Mouse (Mus musculus): ENCODE results near the gene Pigw.
"Not testable (repeated sequence)": the region's sequence is repeated elsewhere in the genome, so short reads cannot be mapped to it uniquely, and the experiment has no call there.

Pigw gene

DNA sequence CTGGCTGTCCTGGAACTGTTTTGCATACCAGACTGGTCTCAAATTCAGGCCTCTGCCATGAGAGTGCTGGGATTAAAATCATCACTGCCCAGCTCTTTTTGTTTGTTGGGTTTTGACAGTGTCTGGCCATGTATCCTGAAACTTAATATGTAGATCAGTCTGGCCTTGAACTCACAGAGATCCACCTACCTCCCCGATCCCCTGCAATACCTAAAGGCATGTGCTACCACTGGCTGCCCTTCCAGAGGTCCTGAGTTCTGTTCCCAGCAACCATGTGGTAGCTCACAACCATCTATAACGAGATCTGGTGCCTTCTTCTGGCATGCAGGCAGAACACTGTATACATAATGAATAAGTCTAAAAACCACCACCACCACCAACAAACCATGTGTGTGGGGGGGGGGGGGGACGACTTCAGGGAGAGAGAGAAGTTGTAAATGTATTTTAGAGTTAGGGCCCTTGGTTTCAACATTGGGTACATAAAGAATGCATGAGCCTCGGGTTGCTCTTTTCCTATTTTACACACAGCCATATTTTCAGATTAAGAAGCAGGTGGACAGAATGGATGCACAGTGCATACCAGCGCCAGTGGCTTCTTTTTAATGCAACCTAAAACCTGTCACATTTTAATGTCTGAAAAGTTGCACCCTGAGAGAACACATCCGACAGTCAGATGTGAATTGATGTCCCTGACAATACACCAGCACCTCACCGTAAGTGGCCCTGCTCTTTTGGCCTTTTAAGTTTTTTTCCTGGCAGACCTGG lies 896 bp downstream of the Pigw start:
- no peak for DNase-seq

DNA sequence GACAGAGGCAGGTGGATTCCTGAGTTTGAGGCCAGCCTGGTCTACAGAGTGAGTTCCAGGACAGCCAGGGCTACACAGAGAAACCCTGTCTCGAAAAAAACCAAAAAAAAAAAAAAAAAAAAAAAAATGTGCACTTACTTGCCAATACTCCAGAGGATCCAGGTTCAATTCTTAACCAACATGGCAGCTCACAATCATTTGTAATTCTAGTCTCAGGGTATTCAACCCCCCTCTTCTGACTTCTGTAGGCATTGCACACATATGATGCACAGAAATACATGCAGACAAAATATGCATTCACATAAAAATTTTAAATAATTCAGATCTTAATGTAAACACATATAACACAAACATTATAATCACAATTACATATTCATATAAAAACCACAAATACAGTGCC lies 4.1 kb downstream of the Pigw start:
- DNase-seq, result not testable (repeated sequence)

DNA sequence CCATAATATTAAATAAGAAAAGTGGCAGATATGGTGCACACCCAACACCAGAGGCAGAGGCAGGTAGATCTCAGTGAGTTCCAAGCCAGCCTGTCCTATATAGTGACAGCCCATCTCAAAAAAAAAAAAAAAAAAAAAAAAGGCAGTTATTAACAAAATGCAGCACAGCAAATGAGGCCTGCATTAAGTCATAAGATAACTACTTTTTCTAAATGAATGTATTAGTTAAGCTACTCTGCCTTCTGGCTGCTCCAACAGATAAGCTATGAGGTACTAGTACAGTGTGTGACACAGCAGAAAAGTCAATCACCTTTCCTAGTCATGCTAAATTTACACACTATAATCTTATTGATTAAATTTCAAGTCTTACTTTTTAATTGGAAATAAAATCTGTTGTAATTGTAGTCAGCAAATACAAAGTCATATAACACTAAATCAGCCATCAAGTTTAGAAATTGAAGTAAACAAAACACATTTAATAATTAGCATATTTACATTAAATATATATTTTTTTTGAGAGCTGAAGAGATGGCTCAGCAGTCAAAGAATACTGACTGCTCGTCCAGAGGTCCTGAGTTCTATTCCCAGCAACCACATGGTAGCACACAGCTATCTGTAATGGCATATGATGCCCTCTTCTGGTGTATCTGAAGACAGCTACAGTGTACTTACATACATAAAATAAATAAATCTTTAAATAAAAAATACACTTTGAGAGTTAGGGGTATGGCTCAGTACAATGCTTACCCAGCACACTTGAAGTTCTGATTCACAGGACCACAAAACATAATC lies 6.8 kb downstream of the Pigw start:
- no peak for DNase-seq

DNA sequence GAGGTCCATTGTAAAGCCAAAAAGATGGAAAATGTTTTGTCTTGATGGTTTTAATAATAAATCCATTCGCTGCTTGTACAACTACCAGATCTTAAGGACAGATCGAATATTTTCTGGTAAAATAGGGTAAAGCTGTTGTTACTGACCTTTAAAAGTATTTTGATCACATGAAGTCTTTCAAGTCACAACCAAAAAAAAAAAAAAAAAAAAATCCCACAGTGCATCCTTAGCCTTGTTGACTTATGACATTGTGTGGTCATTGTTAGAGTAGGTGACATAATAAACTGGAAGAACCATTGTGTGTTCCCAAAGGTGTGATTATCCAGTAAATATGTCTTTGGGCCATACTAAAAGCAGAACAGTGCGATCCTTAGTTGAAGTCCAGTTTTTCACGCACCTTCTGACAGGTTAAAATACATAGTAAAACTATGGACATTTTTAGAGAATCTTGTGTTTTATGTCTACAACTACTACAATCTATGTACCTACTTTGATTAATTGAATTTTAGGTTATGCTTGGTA lies 8.5 kb downstream of the Pigw start:
- DNase-seq, result no peak

DNA sequence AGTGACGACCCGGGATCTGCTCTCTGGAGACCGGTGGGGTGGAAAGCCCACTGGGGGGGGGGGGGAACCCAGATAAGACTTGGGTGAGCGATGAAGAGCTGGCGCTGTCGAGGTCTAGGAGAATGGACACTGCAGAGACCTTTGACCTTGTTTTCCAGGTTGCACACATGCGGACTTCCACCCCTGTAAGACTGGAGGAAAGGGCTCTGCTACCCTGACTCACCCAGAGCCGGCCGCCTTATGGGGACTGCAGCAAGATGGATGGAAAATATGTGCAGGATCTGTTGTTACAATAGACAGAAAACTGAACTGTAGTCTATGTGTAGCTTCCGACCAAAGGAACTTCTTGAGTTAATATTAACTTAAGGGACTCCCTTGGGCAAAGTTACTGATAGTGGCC lies 9.0 kb downstream of the Pigw start:
- DNase-seq, result no peak

DNA sequence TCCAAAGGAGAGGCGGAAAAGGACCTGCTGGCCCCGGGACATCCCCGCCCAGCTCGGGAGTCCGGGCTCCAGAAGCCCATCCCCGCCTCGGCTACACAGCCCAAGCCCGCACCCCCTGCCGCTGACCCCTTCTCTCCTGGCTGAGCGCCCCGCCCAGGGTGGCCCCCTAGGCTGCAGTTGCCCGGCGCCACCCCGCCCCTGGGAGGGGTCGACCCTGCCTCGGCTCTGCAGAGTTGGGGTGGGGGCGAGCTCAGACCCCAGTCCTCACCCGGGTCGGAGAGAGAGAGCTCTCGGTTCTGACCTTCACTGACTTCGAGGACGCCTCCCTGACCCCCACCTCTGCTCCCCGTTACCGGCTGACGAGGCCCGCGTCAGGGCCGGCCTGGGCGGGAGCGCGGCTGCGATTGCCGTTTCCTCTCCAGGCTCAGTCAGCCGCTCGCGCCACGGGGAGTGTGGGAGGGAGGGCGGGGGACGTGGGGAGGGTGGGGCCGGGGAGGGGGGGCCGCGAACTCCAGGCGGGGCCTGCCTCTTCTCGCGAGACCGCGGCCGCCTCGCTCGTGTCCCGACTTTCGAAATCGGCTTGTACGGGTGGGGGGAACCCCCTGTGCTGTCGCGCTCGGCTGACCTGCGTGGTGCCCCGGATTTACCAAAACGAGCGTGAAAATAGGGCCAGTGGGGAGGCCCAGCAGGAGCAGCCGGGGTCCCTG lies 9.6 kb downstream of the Pigw start, which contains the start of gene Ggnbp2:
Ggnbp2 (minus strand) TSS at position 481 of the 707 bp plus-strand sequence.
- peak; percentile 95 for DNase-seq

DNA sequence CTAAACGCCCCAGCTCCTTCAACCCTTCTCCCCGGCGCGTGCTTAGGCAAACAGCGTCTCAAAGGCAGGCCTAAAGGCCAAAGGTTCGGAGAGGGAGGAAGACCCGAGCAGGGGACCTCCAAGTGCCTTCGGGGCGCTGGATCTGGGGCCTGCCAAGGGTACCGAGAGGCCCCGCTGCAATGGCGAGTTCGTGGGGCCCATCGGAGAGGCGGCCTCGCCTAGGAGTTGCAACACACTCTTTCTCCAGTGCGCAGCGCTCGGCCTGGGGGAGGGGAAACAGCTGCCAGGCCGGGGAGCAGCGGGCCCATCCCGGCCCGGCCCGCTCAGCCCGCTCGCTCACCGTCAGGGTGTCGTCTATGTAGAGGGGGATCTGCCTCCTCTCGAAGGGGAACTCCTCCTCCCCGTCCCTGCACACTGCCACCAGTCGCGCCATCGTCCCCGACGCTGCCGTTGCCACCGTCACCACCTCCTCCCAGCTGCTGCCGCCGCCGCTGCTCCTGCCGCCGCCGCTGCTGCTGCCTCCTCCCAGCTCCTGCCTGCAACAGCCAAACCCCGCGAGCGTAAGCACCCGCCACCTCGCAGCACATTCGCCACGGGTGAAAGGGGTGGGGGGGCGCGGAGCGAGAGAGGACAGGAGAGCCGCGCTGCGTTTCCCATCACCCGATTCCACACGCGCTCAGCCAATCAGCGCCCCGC lies 10.4 kb downstream of the Pigw start:
- DNase-seq, result peak; percentile 97

DNA sequence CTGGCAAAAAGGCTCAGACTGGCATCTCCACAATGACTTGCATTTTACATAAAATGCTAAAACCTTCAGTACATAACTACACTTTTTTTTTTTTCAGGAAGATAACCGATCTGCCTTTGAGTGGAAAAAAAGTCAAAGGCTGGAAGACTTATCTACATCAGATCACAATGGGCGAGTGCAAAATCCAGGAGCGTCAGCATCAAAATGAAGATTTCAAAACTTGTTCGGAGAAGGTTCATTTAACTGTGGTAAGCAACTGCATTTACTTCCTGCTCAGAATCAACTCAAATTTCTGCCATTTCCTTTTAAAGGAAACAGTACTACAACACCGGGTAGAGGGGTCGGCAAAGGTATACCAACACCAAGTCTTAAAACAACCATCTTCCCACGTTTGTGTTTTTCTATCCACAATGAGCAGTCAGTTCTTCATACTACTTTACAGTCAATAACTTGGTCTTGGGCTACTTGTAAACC lies 11.3 kb downstream of the Pigw start:
- DNase-seq, result no peak

DNA sequence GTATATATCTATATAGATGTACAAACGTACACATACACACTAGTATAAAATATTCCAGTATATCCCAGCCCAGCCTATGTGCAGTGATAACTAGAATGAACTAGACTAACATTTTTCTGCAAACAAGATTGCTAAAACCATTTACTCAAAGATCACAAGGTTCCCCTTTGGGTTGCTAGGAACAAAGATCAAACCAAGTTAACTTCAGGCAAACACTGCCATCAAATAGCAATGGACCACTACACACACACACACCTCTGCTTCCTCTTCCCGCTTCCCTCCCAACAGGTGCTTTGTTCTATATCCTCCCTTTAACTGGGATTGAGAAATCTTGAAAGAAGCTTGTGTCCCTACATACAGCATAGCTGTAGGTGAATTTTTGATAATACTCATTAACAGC lies 12.5 kb downstream of the Pigw start:
- no peak for DNase-seq

DNA sequence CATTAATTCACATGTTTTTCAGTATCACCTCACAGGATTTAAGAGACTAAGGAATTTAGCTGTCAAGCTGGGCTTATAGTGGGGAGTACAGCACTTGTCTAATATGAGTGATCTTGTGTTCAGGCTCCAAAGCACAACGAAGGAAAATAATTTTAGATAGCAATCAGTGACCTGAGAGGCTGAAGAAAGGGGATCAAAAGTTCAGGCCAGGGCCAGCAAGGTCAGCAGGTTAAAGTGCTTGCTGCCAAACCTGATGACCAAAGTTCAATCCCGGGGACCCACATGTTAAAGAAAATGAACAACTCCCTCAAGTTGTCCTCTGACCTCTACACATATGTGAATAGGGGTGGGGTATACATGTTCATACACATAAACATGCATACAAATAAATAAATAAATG lies 14.8 kb downstream of the Pigw start:
- peak; percentile 27 for DNase-seq

DNA sequence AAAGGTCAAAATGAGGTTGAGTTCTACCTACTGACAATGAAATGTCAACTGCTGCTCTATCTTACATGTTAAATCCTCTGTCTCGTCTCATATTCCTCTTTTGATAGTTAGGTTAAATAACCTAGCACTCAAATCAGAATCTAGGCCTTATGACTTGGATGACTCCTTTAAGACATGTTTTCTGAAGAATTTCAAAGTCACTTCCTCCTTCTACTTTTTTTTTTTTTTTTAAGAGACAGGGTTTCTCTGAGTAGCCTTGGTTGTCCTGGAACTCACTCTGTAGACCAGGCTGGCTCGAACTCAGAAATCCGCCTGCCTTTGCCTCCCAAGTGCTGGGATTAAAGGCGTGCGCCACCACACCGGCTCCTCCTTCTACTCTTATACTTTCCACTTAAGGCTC lies 24.8 kb downstream of the Pigw start:
- DNase-seq, result no peak

DNA sequence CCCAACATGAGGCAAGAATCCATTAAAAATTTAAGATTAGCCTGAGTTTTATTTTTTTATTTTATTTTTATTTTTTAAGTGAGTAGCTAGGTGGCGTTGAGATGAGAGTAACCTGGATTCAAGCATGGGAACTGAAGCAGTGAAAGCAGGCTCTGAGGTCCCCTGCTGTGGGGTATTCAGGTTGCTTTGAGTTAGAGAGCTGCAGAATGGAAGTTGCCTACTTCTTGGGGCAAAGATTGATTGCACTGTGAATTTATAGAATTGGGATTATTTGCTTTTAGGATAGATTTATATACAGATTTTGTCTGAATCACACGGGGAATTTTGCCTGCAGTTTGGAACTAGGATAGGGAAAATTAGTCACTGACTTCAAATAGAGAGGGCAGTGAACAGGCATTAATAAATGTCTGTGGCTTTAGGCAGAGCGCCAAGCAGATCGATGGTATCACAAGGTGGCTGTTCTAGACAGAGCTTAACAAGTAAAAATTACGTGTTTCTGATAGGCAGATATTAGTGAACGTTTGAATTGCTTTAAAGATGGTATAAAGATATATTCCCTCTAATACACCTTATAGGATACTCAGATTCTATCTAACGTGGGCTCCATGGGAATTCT lies 32.5 kb downstream of the Pigw start:
- DNase-seq, result no peak

DNA sequence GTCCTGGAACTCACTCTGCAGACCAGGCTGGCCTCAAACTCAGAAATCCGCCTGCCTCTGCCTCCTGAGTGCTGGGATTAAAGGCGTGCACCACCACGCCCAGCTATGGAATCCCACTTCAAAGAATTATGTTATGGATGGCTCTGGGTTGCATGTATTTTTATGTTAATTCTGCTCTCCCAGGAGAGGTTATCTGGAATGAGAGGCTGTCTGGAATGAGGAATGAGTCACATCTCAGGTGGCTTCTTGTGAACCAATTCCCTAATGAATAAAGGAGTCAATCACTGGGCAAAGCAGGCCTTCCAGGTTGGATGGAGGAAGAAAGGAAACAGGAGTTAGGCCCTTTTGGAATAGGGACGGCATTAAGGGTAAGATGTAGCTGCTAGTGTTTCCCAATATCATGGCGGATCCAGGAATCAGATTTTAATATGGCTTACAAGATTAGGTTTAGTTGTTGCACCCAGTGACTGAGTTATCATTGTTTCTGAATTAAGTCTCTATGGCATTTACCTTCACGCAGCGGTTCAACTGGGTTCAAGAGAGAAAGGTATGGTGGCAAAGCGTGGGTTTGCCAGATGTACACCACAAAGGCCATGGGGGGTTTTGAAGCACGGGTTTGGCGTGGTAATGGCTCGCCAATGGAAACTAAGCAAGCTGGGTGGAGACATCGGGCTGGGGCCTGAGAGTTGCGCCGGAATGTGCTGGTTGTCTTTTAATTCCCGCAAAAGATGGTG lies 33.2 kb downstream of the Pigw start:
- DNase-seq, result no peak

DNA sequence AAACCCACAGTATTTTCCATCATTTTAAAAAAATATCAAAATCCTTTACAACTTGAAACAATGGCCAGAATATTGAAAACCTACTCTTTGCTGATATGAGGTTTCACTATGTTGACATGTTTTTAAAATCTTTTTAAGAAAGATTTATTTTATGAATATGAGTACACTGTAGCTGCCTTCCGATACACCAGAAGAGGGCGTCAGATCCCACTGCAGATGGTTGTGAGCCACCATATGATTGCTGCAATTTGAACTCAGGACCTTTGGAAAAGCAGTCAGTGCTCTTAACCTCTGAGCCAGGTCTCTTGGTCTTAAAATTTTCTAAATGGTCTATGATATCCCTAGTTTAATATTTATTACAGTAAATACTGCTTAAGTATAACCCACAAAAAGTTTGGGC lies 40.8 kb downstream of the Pigw start:
- no peak for DNase-seq

DNA sequence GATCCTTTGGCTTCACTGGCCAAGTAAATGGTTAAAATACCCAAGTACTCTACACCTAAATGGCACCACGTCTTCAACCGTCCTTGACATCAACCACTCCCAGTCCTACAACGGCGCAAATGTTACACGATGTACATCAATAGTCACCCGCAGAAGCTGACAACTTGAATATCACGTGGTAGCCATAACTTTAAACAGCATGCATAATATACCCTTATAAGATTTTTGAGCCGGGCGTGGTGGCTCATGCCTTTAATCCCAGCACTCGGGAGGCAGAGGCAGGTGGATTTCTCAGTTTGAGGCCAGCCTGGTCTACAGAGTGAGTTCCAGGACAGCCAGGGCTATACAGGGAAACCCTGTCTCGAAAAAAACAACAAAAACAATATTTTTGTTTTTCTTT lies 50.6 kb downstream of the Pigw start:
- not testable (repeated sequence) for DNase-seq

DNA sequence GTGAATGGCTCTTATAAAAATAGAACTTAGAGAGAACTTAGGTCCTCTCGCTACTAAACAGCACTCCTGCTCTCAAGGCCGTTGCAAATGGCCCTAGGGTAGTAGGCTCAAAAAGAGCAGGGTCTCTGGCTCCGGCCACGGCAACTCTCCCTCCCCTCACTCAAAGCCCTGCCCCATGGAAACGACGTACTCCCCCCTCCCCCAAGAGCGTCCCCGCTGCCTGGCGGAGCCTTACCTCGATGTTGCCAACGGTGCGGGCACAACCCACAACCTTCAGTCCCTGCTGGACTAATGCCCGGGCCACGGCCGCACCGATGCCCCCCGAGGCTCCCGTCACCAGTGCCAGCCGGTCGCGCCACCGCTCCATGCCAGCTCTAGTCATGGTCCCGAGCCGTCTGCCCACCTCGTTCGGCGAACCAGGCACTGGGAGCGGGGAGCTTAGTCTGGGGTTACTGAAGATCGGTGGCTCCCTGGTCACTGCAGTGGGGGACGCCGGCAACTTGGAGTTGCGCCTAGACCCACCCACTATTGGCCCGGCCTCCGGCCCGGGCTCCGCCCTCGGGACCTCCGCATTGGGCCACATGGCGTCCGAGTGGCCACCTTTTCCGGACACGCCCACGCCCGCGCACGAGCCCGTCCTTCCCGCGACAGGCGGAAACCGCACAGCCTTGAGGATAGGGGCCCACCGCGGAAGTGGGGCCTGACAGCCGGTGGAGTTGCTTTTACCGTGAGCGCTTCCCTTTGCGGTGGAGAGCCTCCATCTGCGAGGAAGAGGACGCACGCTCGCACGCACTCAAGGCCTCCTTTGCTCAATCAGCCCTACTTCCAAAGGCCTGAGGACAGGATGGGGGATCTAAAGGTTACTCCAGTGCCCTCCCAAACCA lies 51.3 kb downstream of the Pigw start, which contains the start of gene Dhrs11:
Dhrs11 (minus strand) TSS at position 479 of the 884 bp plus-strand sequence.
- DNase-seq, result peak; percentile 96

DNA sequence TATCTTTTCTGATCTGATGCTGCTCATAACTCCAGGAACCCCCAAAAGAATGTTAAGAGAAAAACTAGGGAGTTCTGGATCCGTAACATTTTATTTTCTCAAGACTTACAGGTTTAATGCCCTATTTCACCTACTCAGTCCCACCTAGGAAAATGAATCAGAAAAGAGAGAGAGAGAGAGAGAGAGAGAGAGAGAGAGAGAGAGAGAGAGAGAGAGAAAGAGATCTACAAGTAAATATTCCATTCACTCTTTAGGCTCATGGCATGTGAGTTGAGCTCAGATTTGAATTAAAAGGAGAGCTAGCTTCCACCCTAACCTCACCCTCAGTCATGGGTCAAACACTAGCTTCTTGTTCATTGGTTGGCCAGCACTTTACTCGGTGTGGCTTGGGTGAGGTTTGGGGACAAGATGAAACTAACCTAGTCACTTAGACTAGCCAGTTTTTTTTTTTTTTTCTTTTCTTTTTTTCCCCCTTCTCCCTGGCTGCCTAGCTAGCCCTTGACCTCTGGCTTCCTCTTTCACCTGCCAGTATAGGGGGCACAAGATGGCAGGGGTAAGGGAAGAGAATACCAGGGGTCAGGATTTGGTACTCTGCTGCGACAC lies 52.1 kb downstream of the Pigw start:
- DNase-seq, result no peak

DNA sequence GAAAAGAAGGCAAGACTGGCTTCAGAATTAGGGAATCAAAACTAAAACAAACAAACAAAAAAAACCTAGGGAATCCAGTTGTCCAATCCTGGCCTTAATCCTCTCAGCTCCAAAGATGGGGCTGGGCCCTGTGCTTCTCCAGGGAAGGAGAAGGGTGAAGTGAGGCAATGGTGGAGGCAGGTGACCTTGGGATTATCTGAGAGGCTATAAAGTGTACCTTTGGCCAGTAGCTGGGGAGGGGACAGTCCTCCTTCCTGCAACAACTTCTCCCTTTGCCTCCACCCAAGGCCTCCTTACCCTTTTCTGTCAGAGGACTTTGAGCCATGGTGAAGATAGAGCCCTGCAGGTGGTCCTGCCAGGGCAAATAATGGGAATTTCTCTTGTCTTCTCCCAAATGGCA lies 52.6 kb downstream of the Pigw start:
- DNase-seq, result no peak

Data from kidney, postnatal 14 days (tissue).